Mouse (Mus musculus): ENCODE measurements around the gene 1700029J07Rik.

GRCm38 (mm10) chr8:45975126-45975836 lies at the start of gene 1700029J07Rik, which contains the start of gene Ufsp2:
- TF ChIP-seq CTCF (conservative IDR thresholded peaks at IDR 0.05; ENCODE audit: low read length) (no peak), POU5F1 (IDR thresholded peaks at IDR 0.05; ENCODE audit: borderline replicate concordance, low read length) (no peak)
